Mouse (Mus musculus) right cerebral cortex, postnatal 14 days (tissue): ENCODE data around the gene Vamp2.

Experiments used
- DNase-seq: peaks from one replicate; pipeline ENCODE4 v3.0.0; 2022

Vamp2 gene

DNA sequence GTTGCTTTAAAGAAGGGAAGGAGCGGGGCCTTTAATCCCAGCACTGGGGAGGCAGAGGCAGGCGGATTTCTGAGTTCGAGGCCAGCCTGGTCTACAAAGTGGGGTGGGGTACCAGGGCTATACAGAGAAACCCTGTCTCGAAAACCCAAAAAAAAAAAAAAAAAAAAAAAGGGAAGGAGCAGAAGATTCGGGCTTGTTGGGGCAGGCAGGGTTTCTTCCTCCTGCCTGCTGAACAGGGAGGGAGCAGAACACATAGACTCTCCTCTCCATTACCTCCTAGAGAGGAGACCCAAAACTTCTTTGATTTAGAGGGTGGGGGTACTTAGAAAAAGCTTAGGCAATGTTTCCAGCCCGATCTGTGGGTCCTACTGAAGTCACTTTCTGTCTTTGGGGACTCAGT is 47.1 kb downstream of the Vamp2 start:
- no peak for DNase-seq
